Mouse (Mus musculus) lung, postnatal 0 days (tissue): ENCODE measurements at regions not wholly inside any gene's neighbourhood (a gene's known extent, or its start where the extent isn't known, plus 50 kb on each side); places are given as distances from the start of the nearest gene placed in this dataset.

Source experiments
- ATAC-seq: fragments of 200-750 bp; cut with Nextera tagmentation; 2 replicates; pipeline ENCODE4 v1.8.0; 2017; ENCODE audit warnings: moderate library complexity
- DNase-seq: peaks from one replicate; pipeline ENCODE4 v3.0.0-alpha.2; 2016; ENCODE audit warnings: low spot score
- H3K27ac ChIP-seq: fragments of 300-500 bp; sonication (generic); 2 replicates; pipeline ENCODE4 v1.5.1; 2014; ENCODE audit warnings: antibody characterized with exemption, mild to moderate bottlenecking, low read length, mixed read lengths
- H3K27me3 ChIP-seq: fragments of 300-500 bp; sonication (generic); replicated peaks from 2 replicates; pipeline ENCODE4 v1.6.1; 2014; ENCODE audit warnings: low read length, mixed read lengths; ENCODE audit not compliant: insufficient read depth
- H3K36me3 ChIP-seq: fragments of 300-500 bp; sonication (generic); 2 replicates; pipeline ENCODE4 v1.6.1; 2014; ENCODE audit warnings: low read length, mixed read lengths; ENCODE audit not compliant: insufficient read depth
- H3K4me1 ChIP-seq: fragments of 300-500 bp; sonication (generic); 2 replicates; pipeline ENCODE4 v1.6.1; 2014; ENCODE audit warnings: antibody characterized with exemption, low read depth, low read length, mixed read lengths; ENCODE audit not compliant: insufficient read depth
- H3K4me2 ChIP-seq: fragments of 300-500 bp; sonication (generic); replicated peaks from 2 replicates; pipeline ENCODE4 v1.6.1; 2014; ENCODE audit warnings: low read depth, mild to moderate bottlenecking, low read length, moderate library complexity, mixed read lengths
- H3K4me3 ChIP-seq: fragments of 300-500 bp; sonication (generic); 2 replicates; pipeline ENCODE4 v1.5.1; 2014; ENCODE audit warnings: low read depth, low read length
- H3K9ac ChIP-seq: fragments of 300-500 bp; sonication (generic); replicated peaks from 2 replicates; pipeline ENCODE4 v1.6.1; 2014; ENCODE audit warnings: low read depth, mild to moderate bottlenecking
- H3K9me3 ChIP-seq: fragments of 300-500 bp; sonication (generic); 2 replicates; pipeline ENCODE4 v1.6.1; 2016; ENCODE audit warnings: low read length, mixed read lengths
- CTCF ChIP-seq: IDR thresholded peaks from 2 replicates; pipeline ENCODE4 v1.5.1; 2016; ENCODE audit warnings: antibody characterized with exemption, mild to moderate bottlenecking
- EP300 ChIP-seq: IDR thresholded peaks from 2 replicates; pipeline ENCODE4 v1.6.1; 2016; ENCODE audit warnings: antibody characterized with exemption, mild to moderate bottlenecking, control low read depth
- WGBS: fragments of 180-500 bp; shearing (Covaris S2); extraction: QIAGEN DNeasy Blood & Tissue Kit; methylation state at CpG from one replicate; pipeline ENCODE4 v1.1.7; 2014; 5-methylcytosine and 5-hydroxymethylcytosine counted together

- TF ChIP-seq CTCF (no peak), EP300 (no peak)
- H3K9ac ChIP-seq: no peak overlapping the region
- no peak overlapping the region for H3K27ac ChIP-seq
- DNase-seq: no peak
- no peaks in the 10 kb centered on the region for H3K4me1 ChIP-seq
- H3K4me2 ChIP-seq: no peak overlapping the region
- ATAC-seq: no peak
- H3K9me3 ChIP-seq: no peaks in the 10 kb centered on the region
- H3K36me3 ChIP-seq: no peaks in the 10 kb centered on the region
- no peak overlapping the region for H3K4me3 ChIP-seq
- no peaks in the 10 kb centered on the region for H3K27me3 ChIP-seq
- WGBS: 78% methylated on average over 2 of the region's 2 CpGs
Measured at GRCm38 (mm10) chr7:70484201-70484600, 117.7 kb upstream of the Nr2f2 start.

- ATAC-seq: no peak
- no peak overlapping the region for H3K4me2 ChIP-seq
- no peak for DNase-seq
- H3K36me3 ChIP-seq: no peaks in the 10 kb centered on the region
- no peak overlapping the region for H3K9ac ChIP-seq
- no peaks in the 10 kb centered on the region for H3K4me1 ChIP-seq
- H3K4me3 ChIP-seq: no peak overlapping the region
- TF ChIP-seq CTCF (no peak), EP300 (no peak)
- 86% methylated on average over 3 of the region's 3 CpGs for WGBS
- no peak overlapping the region for H3K27ac ChIP-seq
- no peaks in the 10 kb centered on the region for H3K27me3 ChIP-seq
- no peaks in the 10 kb centered on the region for H3K9me3 ChIP-seq
Measured at GRCm38 (mm10) chr7:70483536-70483935, 117.0 kb upstream of the Nr2f2 start.

DNA sequence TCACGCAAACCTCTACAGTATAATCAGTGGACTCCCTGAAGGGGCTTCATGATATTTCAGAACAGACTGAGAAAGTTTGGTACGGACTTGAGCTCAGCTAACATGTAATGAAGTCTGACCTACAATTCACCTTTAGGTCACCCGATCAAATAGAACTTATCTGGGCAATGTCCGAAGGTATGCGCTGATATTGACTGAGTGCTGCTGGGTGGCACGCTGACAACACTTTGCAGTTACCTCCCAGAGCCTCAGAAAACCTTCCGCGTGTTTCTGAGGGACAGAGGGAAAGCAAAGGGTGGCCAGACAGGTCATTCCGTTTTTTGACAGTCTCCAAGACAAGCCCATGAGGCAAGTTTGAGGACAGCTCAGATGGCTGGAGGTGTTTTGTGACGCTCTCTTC is 115.3 kb upstream of the Nr2f2 start:
- no peak for TF ChIP-seq EP300
- TF ChIP-seq CTCF: no peak

DNA sequence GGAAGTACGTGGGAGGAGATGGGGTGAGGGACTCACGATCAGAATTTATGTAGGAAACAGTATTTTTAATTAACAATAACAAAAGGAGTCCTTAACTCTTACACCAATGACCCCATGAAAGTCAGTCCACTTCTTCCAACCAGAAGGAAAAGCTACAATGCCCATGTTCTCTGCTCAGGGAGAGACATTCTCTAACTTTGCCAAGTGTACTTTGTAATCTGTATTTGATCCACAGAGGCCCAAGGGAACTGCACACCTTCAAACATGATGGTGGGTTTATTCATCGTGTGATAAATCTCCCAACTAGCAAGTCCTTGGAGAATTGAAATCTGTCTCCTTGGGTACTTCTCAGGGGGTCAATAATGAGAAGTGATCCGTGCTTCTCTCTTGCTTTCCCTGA is 106.3 kb upstream of the Nr2f2 start:
- Histone ChIP-seq H3K27ac (no peak overlapping the region), H3K4me3 (no peak overlapping the region), H3K4me1 (no peaks in the 10 kb centered on the region), H3K9me3 (no peaks in the 10 kb centered on the region), H3K9ac (no peak overlapping the region), H3K27me3 (no peaks in the 10 kb centered on the region), H3K36me3 (no peaks in the 10 kb centered on the region), H3K4me2 (no peak overlapping the region)
- TF ChIP-seq CTCF (no peak), EP300 (no peak)
- ATAC-seq (no peak), DNase-seq (no peak)
- 79% methylated on average over 4 of the region's 4 CpGs for WGBS

More for the DNA sequence above, 115.3 kb upstream of the Nr2f2 start:
- no peaks in the 10 kb centered on the region for H3K9me3 ChIP-seq
- no peak overlapping the region for H3K9ac ChIP-seq
- H3K36me3 ChIP-seq: no peaks in the 10 kb centered on the region
- H3K4me3 ChIP-seq: no peak overlapping the region
- no peaks in the 10 kb centered on the region for H3K27me3 ChIP-seq
- ATAC-seq (no peak), DNase-seq (no peak)
- H3K27ac ChIP-seq: no peak overlapping the region
- 49% methylated on average over 10 of the region's 10 CpGs for WGBS
- H3K4me2 ChIP-seq: no peak overlapping the region
- H3K4me1 ChIP-seq: no peaks in the 10 kb centered on the region

DNA sequence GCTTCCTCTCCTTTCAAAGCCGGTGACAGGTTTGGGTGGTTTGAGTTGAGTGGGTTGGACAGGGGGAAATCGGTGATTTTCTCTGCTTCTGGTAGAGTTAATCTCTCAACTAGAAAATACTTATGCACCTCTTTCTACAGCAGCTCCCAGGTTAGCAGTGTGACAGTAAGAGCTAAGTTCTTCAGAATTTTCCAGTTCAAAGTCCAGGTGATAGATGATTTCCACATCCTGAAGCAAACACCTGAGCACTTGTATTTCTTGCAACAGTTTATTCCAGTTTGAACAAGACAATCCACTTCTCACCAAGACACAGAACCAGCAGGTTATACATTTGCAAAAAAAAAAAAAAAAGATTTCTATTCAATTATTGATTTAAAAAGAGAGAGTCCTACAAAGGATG is 104.0 kb upstream of the Nr2f2 start:
- DNase-seq (no peak), ATAC-seq (no peak)
- Histone ChIP-seq H3K27ac (no peak overlapping the region), H3K36me3 (no peaks in the 10 kb centered on the region), H3K9ac (no peak overlapping the region), H3K4me2 (no peak overlapping the region), H3K4me3 (no peak overlapping the region), H3K9me3 (no peaks in the 10 kb centered on the region), H3K4me1 (no peaks in the 10 kb centered on the region), H3K27me3 (no peaks in the 10 kb centered on the region)
- 75% methylated on average over 2 of the region's 2 CpGs for WGBS
- no peak for TF ChIP-seq EP300
- no peak for TF ChIP-seq CTCF

DNA sequence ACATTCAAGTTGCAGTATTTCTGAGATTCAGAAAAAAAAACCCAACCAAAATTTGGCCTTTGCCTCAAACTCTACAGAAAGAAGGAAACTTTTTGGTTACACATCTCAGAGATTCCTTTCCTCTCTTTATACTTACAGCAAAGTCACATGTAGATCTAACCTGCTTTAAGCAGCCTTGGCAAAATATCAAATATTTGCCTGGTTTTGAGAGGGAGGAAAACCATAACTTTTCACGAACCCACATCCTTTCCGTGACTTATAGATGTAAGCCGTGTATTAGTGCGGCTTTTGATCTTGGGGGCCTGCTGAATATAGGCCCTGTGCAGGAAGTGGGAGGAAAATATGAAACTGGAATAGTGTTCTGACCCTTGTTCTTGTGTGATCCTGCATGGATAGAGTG is 95.6 kb upstream of the Nr2f2 start:
- DNase-seq: no peak

DNA sequence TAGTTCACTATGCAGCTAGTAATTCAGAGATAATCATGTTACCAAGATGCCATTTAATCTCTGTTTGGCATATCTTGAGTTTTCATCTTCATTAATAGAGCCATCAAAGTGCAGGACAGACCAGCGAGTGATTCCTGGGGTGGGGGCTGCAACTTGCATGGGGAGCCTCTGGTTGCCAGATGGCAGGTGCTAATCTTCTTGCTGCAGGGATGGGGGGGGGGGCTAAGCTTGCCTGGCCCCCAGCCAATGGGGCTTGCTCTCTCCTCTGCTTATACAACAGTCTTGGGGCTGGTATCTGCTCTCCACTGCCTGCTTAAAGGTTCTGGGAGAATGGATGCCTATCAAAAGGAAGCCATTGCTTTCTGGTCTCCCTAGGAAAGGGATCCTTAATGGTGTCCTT is 88.0 kb upstream of the Nr2f2 start:
- no peak overlapping the region for H3K4me2 ChIP-seq
- H3K27ac ChIP-seq: no peak overlapping the region
- ATAC-seq (no peak), DNase-seq (no peak)
- no peaks in the 10 kb centered on the region for H3K36me3 ChIP-seq
- H3K9me3 ChIP-seq: no peaks in the 10 kb centered on the region
- H3K9ac ChIP-seq: no peak overlapping the region
- TF ChIP-seq CTCF (no peak), EP300 (no peak)
- WGBS: 70% methylated on average over 1 of the region's 1 CpGs
- no peak overlapping the region for H3K4me3 ChIP-seq
- no peaks in the 10 kb centered on the region for H3K4me1 ChIP-seq
- no peaks in the 10 kb centered on the region for H3K27me3 ChIP-seq

More for the DNA sequence above, 95.6 kb upstream of the Nr2f2 start:
- Histone ChIP-seq H3K9me3 (no peaks in the 10 kb centered on the region), H3K27me3 (no peaks in the 10 kb centered on the region), H3K4me2 (no peak overlapping the region), H3K9ac (no peak overlapping the region), H3K36me3 (no peaks in the 10 kb centered on the region), H3K27ac (no peak overlapping the region), H3K4me3 (no peak overlapping the region), H3K4me1 (no peaks in the 10 kb centered on the region)
- TF ChIP-seq EP300 (no peak), CTCF (no peak)
- WGBS: 43% methylated on average over 4 of the region's 4 CpGs
- ATAC-seq: no peak
